Mouse (Mus musculus) limb, embryonic 14.5 days (tissue): ENCODE measurements at regions not wholly inside any gene's neighbourhood (a gene's known extent, or its start where the extent isn't known, plus 50 kb on each side); places are given as distances from the start of the nearest gene placed in this dataset.

Source experiments
- ATAC-seq: fragments of 200-750 bp; cut with Nextera tagmentation; 2 replicates; pipeline ENCODE4 v1.8.0; 2017; ENCODE audit warnings: low read depth, moderate number of reproducible peaks, moderate TSS enrichment; ENCODE audit not compliant: low FRiP score
- DNase-seq: peaks from one replicate; pipeline ENCODE4 v3.0.0-alpha.2; 2015; ENCODE audit warnings: low spot score
- H3K27ac ChIP-seq: fragments of 300-500 bp; sonication (generic); replicated peaks from 2 replicates; pipeline ENCODE4 v1.5.1; 2014; ENCODE audit warnings: low read depth, mild to moderate bottlenecking, low read length, moderate library complexity, mixed read lengths
- H3K27me3 ChIP-seq: fragments of 300-500 bp; sonication (generic); 2 replicates; pipeline ENCODE4 v1.6.1; 2014; ENCODE audit warnings: low read length, mixed read lengths; ENCODE audit not compliant: control insufficient read depth, insufficient read depth
- H3K36me3 ChIP-seq: fragments of 300-500 bp; sonication (generic); 2 replicates; pipeline ENCODE4 v1.6.1; 2014; ENCODE audit warnings: mild to moderate bottlenecking, low read length, moderate library complexity, mixed read lengths; ENCODE audit not compliant: control insufficient read depth, insufficient read depth
- H3K4me1 ChIP-seq: fragments of 300-500 bp; sonication (generic); 2 replicates; pipeline ENCODE4 v1.6.1; 2014; ENCODE audit warnings: antibody characterized with exemption, low read length, mixed read lengths; ENCODE audit not compliant: control insufficient read depth, insufficient read depth
- H3K4me2 ChIP-seq: fragments of 300-500 bp; sonication (generic); replicated peaks from 2 replicates; pipeline ENCODE4 v1.6.1; 2014; ENCODE audit warnings: low read depth, mild to moderate bottlenecking, low read length, moderate library complexity; ENCODE audit not compliant: severe bottlenecking
- H3K4me3 ChIP-seq: fragments of 300-500 bp; sonication (generic); replicated peaks from 2 replicates; pipeline ENCODE4 v1.5.1; 2014; ENCODE audit warnings: low read length
- H3K9ac ChIP-seq: fragments of 300-500 bp; sonication (generic); 2 replicates; pipeline ENCODE4 v1.6.1; 2014; ENCODE audit warnings: mild to moderate bottlenecking, low read depth, low read length, moderate library complexity; ENCODE audit not compliant: severe bottlenecking
- H3K9me3 ChIP-seq: fragments of 300-500 bp; sonication (generic); 2 replicates; pipeline ENCODE4 v1.6.1; 2016; ENCODE audit warnings: low read length; ENCODE audit not compliant: control insufficient read depth
- POLR2A ChIP-seq: fragments of 200-500 bp; IDR thresholded peaks from 2 replicates; pipeline ENCODE4 v1.8.0; 2012; ENCODE audit warnings: inconsistent platforms, mild to moderate bottlenecking, moderate library complexity, borderline replicate concordance; ENCODE audit not compliant: insufficient read depth, insufficient read length; ENCODE audit errors: extremely low read depth
- WGBS: fragments of 180-500 bp; shearing (Covaris S2); extraction: QIAGEN DNeasy Blood & Tissue Kit; methylation state at CpG from one replicate; pipeline ENCODE4 v1.1.7; 2014; 5-methylcytosine and 5-hydroxymethylcytosine counted together

- peaks cover 6% of the 10 kb centered on the region; the same call in 1 of the 2 replicates for H3K4me1 ChIP-seq
- H3K4me2 ChIP-seq, result no peak overlapping the region
- ATAC-seq (no peak), DNase-seq (no peak)
- H3K36me3 ChIP-seq, result no peaks in the 10 kb centered on the region
- H3K9me3 ChIP-seq, result no peaks in the 10 kb centered on the region
- H3K4me3 ChIP-seq, result no peak overlapping the region
- no peak overlapping the region for H3K27ac ChIP-seq
- TF ChIP-seq POLR2A, result no peak
- 71% methylated on average over 5 of the region's 5 CpGs for WGBS
- H3K9ac ChIP-seq, result no peak overlapping the region
- no peaks in the 10 kb centered on the region for H3K27me3 ChIP-seq
Observed at GRCm38 (mm10) chr11:8148485-8148825, 515.9 kb downstream of the Tns3 start.

- Histone ChIP-seq H3K27me3 (no peaks in the 10 kb centered on the region), H3K4me1 (peaks cover 6% of the 10 kb centered on the region; the same call in 1 of the 2 replicates), H3K4me2 (no peak overlapping the region), H3K27ac (no peak overlapping the region), H3K36me3 (no peaks in the 10 kb centered on the region), H3K9me3 (no peaks in the 10 kb centered on the region), H3K4me3 (no peak overlapping the region), H3K9ac (no peak overlapping the region)
- 71% methylated on average over 6 of the region's 6 CpGs for WGBS
- TF ChIP-seq POLR2A, result no peak
- no peak for DNase-seq
- no peak for ATAC-seq
Observed at GRCm38 (mm10) chr11:8147790-8148484, 516.4 kb downstream of the Tns3 start.

GRCm38 (mm10) chr11:8137366-8137765 lies 527.0 kb downstream of the Tns3 start:
- Histone ChIP-seq H3K9me3 (no peaks in the 10 kb centered on the region), H3K27me3 (no peaks in the 10 kb centered on the region), H3K9ac (no peak overlapping the region), H3K36me3 (no peaks in the 10 kb centered on the region), H3K4me3 (no peak overlapping the region), H3K4me1 (no peaks in the 10 kb centered on the region), H3K4me2 (no peak overlapping the region), H3K27ac (no peak overlapping the region)
- DNase-seq (peak; percentile 41), ATAC-seq (no peak)
- no peak for TF ChIP-seq POLR2A
- 31% methylated on average over 4 of the region's 4 CpGs for WGBS

GRCm38 (mm10) chr11:8136666-8137065 lies 527.7 kb downstream of the Tns3 start:
- H3K9me3 ChIP-seq, result no peaks in the 10 kb centered on the region
- no peak overlapping the region for H3K4me2 ChIP-seq
- H3K4me3 ChIP-seq, result no peak overlapping the region
- H3K9ac ChIP-seq, result no peak overlapping the region
- no peak for ATAC-seq
- DNase-seq, result no peak
- H3K4me1 ChIP-seq, result no peaks in the 10 kb centered on the region
- no peak overlapping the region for H3K27ac ChIP-seq
- TF ChIP-seq POLR2A, result no peak
- WGBS, result 68% methylated on average over 4 of the region's 4 CpGs
- H3K27me3 ChIP-seq, result no peaks in the 10 kb centered on the region
- H3K36me3 ChIP-seq, result no peaks in the 10 kb centered on the region

- no peaks in the 10 kb centered on the region for H3K4me1 ChIP-seq
- TF ChIP-seq POLR2A, result no peak
- H3K9me3 ChIP-seq, result no peaks in the 10 kb centered on the region
- DNase-seq (no peak), ATAC-seq (no peak)
- H3K4me3 ChIP-seq, result no peak overlapping the region
- 93% methylated on average over 2 of the region's 2 CpGs for WGBS
- H3K27me3 ChIP-seq, result no peaks in the 10 kb centered on the region
- no peaks in the 10 kb centered on the region for H3K36me3 ChIP-seq
- no peak overlapping the region for H3K27ac ChIP-seq
- no peak overlapping the region for H3K9ac ChIP-seq
- no peak overlapping the region for H3K4me2 ChIP-seq
Observed at GRCm38 (mm10) chr11:8109286-8109685, 555.0 kb downstream of the Tns3 start.

DNA sequence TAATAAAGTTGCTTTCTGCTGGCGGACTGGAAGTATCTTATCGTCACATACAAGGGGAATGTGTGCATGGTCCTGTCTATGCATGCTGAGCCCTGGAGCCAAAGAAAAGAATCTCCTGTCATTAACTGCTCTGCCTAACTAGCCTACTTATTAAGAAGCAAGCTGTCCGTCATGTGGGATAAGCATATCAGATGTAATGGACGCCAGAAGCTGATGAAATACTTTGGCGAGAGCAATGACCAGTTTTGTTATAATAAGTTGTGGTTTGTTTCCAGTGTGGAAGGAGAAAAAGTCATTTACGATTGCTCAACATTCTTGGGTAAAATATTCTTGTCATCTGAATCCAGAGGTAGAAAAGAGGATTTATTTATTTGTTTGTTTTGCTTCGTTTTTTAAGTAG lies 563.2 kb downstream of the Tns3 start:
- H3K27me3 ChIP-seq, result no peaks in the 10 kb centered on the region
- no peak overlapping the region for H3K27ac ChIP-seq
- H3K9me3 ChIP-seq, result no peaks in the 10 kb centered on the region
- no peaks in the 10 kb centered on the region for H3K36me3 ChIP-seq
- no peak overlapping the region for H3K9ac ChIP-seq
- no peak overlapping the region for H3K4me3 ChIP-seq
- no peaks in the 10 kb centered on the region for H3K4me1 ChIP-seq
- no peak for ATAC-seq
- no peak for TF ChIP-seq POLR2A
- H3K4me2 ChIP-seq, result no peak overlapping the region
- DNase-seq, result no peak
- WGBS, result 76% methylated on average over 7 of the region's 7 CpGs
